Mouse (Mus musculus): Measurements from ENCODE around the gene Ephb2.

The Ephb2 gene

GRCm38 (mm10) chr4:136726941-136727340, 108.8 kb downstream of the Ephb2 start:
- no peak for DNase-seq

- DNase-seq: no peak
Observed at GRCm38 (mm10) chr4:136724731-136725130, 111.1 kb downstream of the Ephb2 start.

GRCm38 (mm10) chr4:136722361-136723082, 113.3 kb downstream of the Ephb2 start:
- DNase-seq: no peak

GRCm38 (mm10) chr4:136721937-136722336, 113.9 kb downstream of the Ephb2 start:
- DNase-seq: no peak

- no peak for DNase-seq
Observed at GRCm38 (mm10) chr4:136720025-136720424, 115.8 kb downstream of the Ephb2 start.

GRCm38 (mm10) chr4:136718193-136718986, 117.4 kb downstream of the Ephb2 start:
- DNase-seq: no peak

- no peak for DNase-seq
Observed at GRCm38 (mm10) chr4:136716561-136716972, 119.2 kb downstream of the Ephb2 start.

GRCm38 (mm10) chr4:136714530-136714929, 121.3 kb downstream of the Ephb2 start:
- DNase-seq: no peak

GRCm38 (mm10) chr4:136713889-136714288, 121.9 kb downstream of the Ephb2 start:
- DNase-seq: no peak

- no peak for DNase-seq
Observed at GRCm38 (mm10) chr4:136713431-136713830, 122.4 kb downstream of the Ephb2 start.

- DNase-seq: no peak
Observed at GRCm38 (mm10) chr4:136711985-136712768, 123.6 kb downstream of the Ephb2 start.

GRCm38 (mm10) chr4:136710345-136710744, 125.4 kb downstream of the Ephb2 start:
- DNase-seq: no peak

GRCm38 (mm10) chr4:136708956-136709355, 126.8 kb downstream of the Ephb2 start:
- no peak for DNase-seq

- no peak for DNase-seq
Observed at GRCm38 (mm10) chr4:136706696-136707095, 129.1 kb downstream of the Ephb2 start.

- no peak for DNase-seq
Observed at GRCm38 (mm10) chr4:136705091-136705490, 130.7 kb downstream of the Ephb2 start.

- peak; percentile 18 for DNase-seq
Observed at GRCm38 (mm10) chr4:136704551-136704950, 131.2 kb downstream of the Ephb2 start.

GRCm38 (mm10) chr4:136703351-136703750, 132.4 kb downstream of the Ephb2 start:
- DNase-seq: no peak

GRCm38 (mm10) chr4:136702456-136702855, 133.3 kb downstream of the Ephb2 start:
- peak; percentile 76 for DNase-seq

GRCm38 (mm10) chr4:136701236-136701635, 134.6 kb downstream of the Ephb2 start:
- peak; percentile 54 for DNase-seq

- peak; percentile 68 for DNase-seq
Observed at GRCm38 (mm10) chr4:136699084-136699450, 136.7 kb downstream of the Ephb2 start.

GRCm38 (mm10) chr4:136698404-136699083, 137.2 kb downstream of the Ephb2 start:
- peak; percentile 87 for DNase-seq

GRCm38 (mm10) chr4:136697325-136697724, 138.5 kb downstream of the Ephb2 start:
- peak; percentile 42 for DNase-seq
